Mouse (Mus musculus): ENCODE measurements at regions not wholly inside any gene's neighbourhood (a gene's known extent, or its start where the extent isn't known, plus 50 kb on each side); places are given as distances from the start of the nearest gene placed in this dataset.

- peak in 1 of 2 experiments; percentile 15 for DNase-seq (ENCODE audit: low spot score in 2 of 2)
These were observed 990.7 kb upstream of the Kif18a start for GRCm38 (mm10) chr2:108289696-108290430.

GRCm38 (mm10) chr2:108302776-108303175 lies 977.8 kb upstream of the Kif18a start:
- peak in 1 of 2 experiments; percentile 15 for DNase-seq (ENCODE audit: low spot score in 2 of 2)
